Mouse (Mus musculus): ENCODE measurements around the gene Tex26. TPM values are rescaled to one million over a fixed set of nuclear protein-coding genes. Genes with fewer than 3 reads are reported as not detected.

Tex26 gene
- polyA plus RNA-seq, 1 experiment from 2014 or later, result 0.27 TPM

GRCm38 (mm10) chr5:149484270-149484669 is 44.8 kb downstream of the Tex26 start:
- H3K9ac ChIP-seq (ENCODE audit: low read length), result no peak overlapping the region
- no peak overlapping the region for H3K4me3 ChIP-seq (ENCODE audit: low read depth, low read length)
- no peaks in the 10 kb centered on the region for H3K36me3 ChIP-seq (ENCODE audit: control insufficient read depth, insufficient read depth, low read length)
- WGBS, result 55% methylated on average over 12 of the region's 12 CpGs
- no peak overlapping the region for H3K27ac ChIP-seq (replicated peaks)
- H3K9me3 ChIP-seq (ENCODE audit: control insufficient read depth, low read length), result no peaks in the 10 kb centered on the region
- TF ChIP-seq CTCF (IDR thresholded peaks at IDR 0.05; ENCODE audit: low read depth), result no peak
- TF ChIP-seq EP300 (optimal IDR thresholded peaks at IDR 0.05), result no peak
- no peak for DNase-seq (ENCODE audit: low spot score)
- no peak overlapping the region for H3K4me2 ChIP-seq (replicated peaks; ENCODE audit: low read depth)
- peak; percentile 60 for ATAC-seq (ENCODE audit: low FRiP score, low TSS enrichment)
- H3K27me3 ChIP-seq (ENCODE audit: control insufficient read depth, insufficient read depth, low read length), result no peaks in the 10 kb centered on the region
- no peaks in the 10 kb centered on the region for H3K4me1 ChIP-seq (replicated peaks; ENCODE audit: control insufficient read depth, insufficient read depth)

- no peak overlapping the region for H3K9ac ChIP-seq (ENCODE audit: low read length)
- WGBS, result 89% methylated on average over 6 of the region's 6 CpGs
- H3K4me1 ChIP-seq (replicated peaks; ENCODE audit: control insufficient read depth, insufficient read depth), result no peaks in the 10 kb centered on the region
- DNase-seq (ENCODE audit: low spot score), result no peak
- H3K27me3 ChIP-seq (ENCODE audit: control insufficient read depth, insufficient read depth, low read length), result no peaks in the 10 kb centered on the region
- H3K9me3 ChIP-seq (ENCODE audit: control insufficient read depth, low read length), result no peaks in the 10 kb centered on the region
- no peak overlapping the region for H3K4me3 ChIP-seq (ENCODE audit: low read depth, low read length)
- H3K36me3 ChIP-seq (ENCODE audit: control insufficient read depth, insufficient read depth, low read length), result no peaks in the 10 kb centered on the region
- no peak overlapping the region for H3K27ac ChIP-seq (replicated peaks)
- no peak for ATAC-seq (ENCODE audit: low FRiP score, low TSS enrichment)
- no peak for TF ChIP-seq CTCF (IDR thresholded peaks at IDR 0.05; ENCODE audit: low read depth)
- no peak for TF ChIP-seq EP300 (optimal IDR thresholded peaks at IDR 0.05)
- no peak overlapping the region for H3K4me2 ChIP-seq (replicated peaks; ENCODE audit: low read depth)
These were observed 46.0 kb downstream of the Tex26 start for GRCm38 (mm10) chr5:149485447-149485846.

- H3K36me3 ChIP-seq (ENCODE audit: control insufficient read depth, insufficient read depth, low read length), result no peaks in the 10 kb centered on the region
- no peak overlapping the region for H3K4me3 ChIP-seq (ENCODE audit: low read depth, low read length)
- no peak overlapping the region for H3K9ac ChIP-seq (ENCODE audit: low read length)
- H3K9me3 ChIP-seq (ENCODE audit: control insufficient read depth, low read length), result no peaks in the 10 kb centered on the region
- ATAC-seq (ENCODE audit: low FRiP score, low TSS enrichment) (no peak), DNase-seq (ENCODE audit: low spot score) (no peak)
- no peaks in the 10 kb centered on the region for H3K27me3 ChIP-seq (ENCODE audit: control insufficient read depth, insufficient read depth, low read length)
- no peaks in the 10 kb centered on the region for H3K4me1 ChIP-seq (replicated peaks; ENCODE audit: control insufficient read depth, insufficient read depth)
- H3K4me2 ChIP-seq (replicated peaks; ENCODE audit: low read depth), result no peak overlapping the region
- H3K27ac ChIP-seq (replicated peaks), result no peak overlapping the region
- no peak for TF ChIP-seq CTCF (IDR thresholded peaks at IDR 0.05; ENCODE audit: low read depth)
- no peak for TF ChIP-seq EP300 (optimal IDR thresholded peaks at IDR 0.05)
- 24% methylated on average over 11 of the region's 11 CpGs for WGBS
These were observed 49.0 kb downstream of the Tex26 start for GRCm38 (mm10) chr5:149488360-149489021.

- no peak for DNase-seq (ENCODE audit: low spot score)
- ATAC-seq (ENCODE audit: low FRiP score, low TSS enrichment), result no peak
- Histone ChIP-seq H3K9ac (ENCODE audit: low read length) (no peak overlapping the region), H3K4me3 (ENCODE audit: low read depth, low read length) (no peak overlapping the region), H3K27ac (replicated peaks) (no peak overlapping the region), H3K9me3 (ENCODE audit: control insufficient read depth, low read length) (no peaks in the 10 kb centered on the region), H3K27me3 (ENCODE audit: control insufficient read depth, insufficient read depth, low read length) (no peaks in the 10 kb centered on the region), H3K4me2 (replicated peaks; ENCODE audit: low read depth) (no peak overlapping the region), H3K36me3 (ENCODE audit: control insufficient read depth, insufficient read depth, low read length) (no peaks in the 10 kb centered on the region), H3K4me1 (replicated peaks; ENCODE audit: control insufficient read depth, insufficient read depth) (no peaks in the 10 kb centered on the region)
- WGBS, result 43% methylated on average over 11 of the region's 11 CpGs
- TF ChIP-seq CTCF (IDR thresholded peaks at IDR 0.05; ENCODE audit: low read depth) (no peak), EP300 (optimal IDR thresholded peaks at IDR 0.05) (no peak)
These were observed 49.7 kb downstream of the Tex26 start for GRCm38 (mm10) chr5:149489136-149489535.

GRCm38 (mm10) chr5:149490275-149490674 is 50.8 kb downstream of the Tex26 start:
- no peak overlapping the region for H3K4me2 ChIP-seq (replicated peaks; ENCODE audit: low read depth)
- H3K9me3 ChIP-seq (ENCODE audit: control insufficient read depth, low read length), result no peaks in the 10 kb centered on the region
- no peak overlapping the region for H3K27ac ChIP-seq (replicated peaks)
- no peak for TF ChIP-seq EP300 (optimal IDR thresholded peaks at IDR 0.05)
- TF ChIP-seq CTCF (IDR thresholded peaks at IDR 0.05; ENCODE audit: low read depth), result peak; percentile 12; the same call in 1 of the 2 replicates
- H3K4me3 ChIP-seq (ENCODE audit: low read depth, low read length), result no peak overlapping the region
- no peak overlapping the region for H3K9ac ChIP-seq (ENCODE audit: low read length)
- DNase-seq (ENCODE audit: low spot score), result no peak
- no peaks in the 10 kb centered on the region for H3K36me3 ChIP-seq (ENCODE audit: control insufficient read depth, insufficient read depth, low read length)
- WGBS, result 72% methylated on average over 15 of the region's 15 CpGs
- no peaks in the 10 kb centered on the region for H3K4me1 ChIP-seq (replicated peaks; ENCODE audit: control insufficient read depth, insufficient read depth)
- no peaks in the 10 kb centered on the region for H3K27me3 ChIP-seq (ENCODE audit: control insufficient read depth, insufficient read depth, low read length)
- ATAC-seq (ENCODE audit: low FRiP score, low TSS enrichment), result no peak

GRCm38 (mm10) chr5:149495655-149496054 is 56.2 kb downstream of the Tex26 start:
- TF ChIP-seq CTCF (IDR thresholded peaks at IDR 0.05; ENCODE audit: low read depth) (no peak), EP300 (optimal IDR thresholded peaks at IDR 0.05) (no peak)
- Histone ChIP-seq H3K9ac (ENCODE audit: low read length) (no peak overlapping the region), H3K4me2 (replicated peaks; ENCODE audit: low read depth) (no peak overlapping the region), H3K36me3 (ENCODE audit: control insufficient read depth, insufficient read depth, low read length) (no peaks in the 10 kb centered on the region), H3K27me3 (ENCODE audit: control insufficient read depth, insufficient read depth, low read length) (no peaks in the 10 kb centered on the region), H3K4me3 (ENCODE audit: low read depth, low read length) (no peak overlapping the region), H3K9me3 (ENCODE audit: control insufficient read depth, low read length) (no peaks in the 10 kb centered on the region), H3K27ac (replicated peaks) (no peak overlapping the region), H3K4me1 (replicated peaks; ENCODE audit: control insufficient read depth, insufficient read depth) (no peaks in the 10 kb centered on the region)
- ATAC-seq (ENCODE audit: low FRiP score, low TSS enrichment) (no peak), DNase-seq (ENCODE audit: low spot score) (no peak)
- 64% methylated on average over 6 of the region's 6 CpGs for WGBS
